Mouse (Mus musculus) v-Abl transformed pro-B cells (cell line): ENCODE data around the gene Tollip.

ENCODE experiments used
- in situ Hi-C, 2 experiments: fragments of 400-800 bp; cut with MboI; formaldehyde crosslinking; loops; one replicate each; pipeline ENCODE4 v1.15.1; 2025; ENCODE audit not compliant: unreplicated experiment in 2 of 2

Gene Tollip

DNA sequence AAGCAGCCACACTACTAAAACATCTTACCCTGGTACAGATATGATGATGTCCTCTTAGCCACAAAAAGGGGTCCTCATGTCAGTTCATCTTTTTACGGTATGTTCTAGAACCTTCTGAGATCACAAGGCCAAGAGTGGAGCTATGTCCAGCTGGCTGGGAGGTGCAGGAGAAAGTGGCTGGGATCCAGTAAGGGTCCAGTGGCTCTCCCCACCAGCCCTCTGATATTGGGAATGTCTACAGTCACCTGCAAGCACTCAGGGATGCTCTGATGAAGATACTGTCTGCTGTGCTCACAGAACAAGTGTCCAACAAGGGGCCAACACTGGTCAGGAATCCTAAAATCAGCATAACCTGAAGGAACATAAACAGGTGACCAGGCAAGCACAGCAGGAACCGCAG, at the start of gene Tollip:
TSS of gene Tollip (minus strand) at position 101 of the 400 bp plus-strand sequence.
- in situ Hi-C loops: loop anchor here in 1 of 2 experiments (25.0 kb wide), 1 partner anchor 1919 kb away; no protein-coding TSS in a partner anchor

DNA sequence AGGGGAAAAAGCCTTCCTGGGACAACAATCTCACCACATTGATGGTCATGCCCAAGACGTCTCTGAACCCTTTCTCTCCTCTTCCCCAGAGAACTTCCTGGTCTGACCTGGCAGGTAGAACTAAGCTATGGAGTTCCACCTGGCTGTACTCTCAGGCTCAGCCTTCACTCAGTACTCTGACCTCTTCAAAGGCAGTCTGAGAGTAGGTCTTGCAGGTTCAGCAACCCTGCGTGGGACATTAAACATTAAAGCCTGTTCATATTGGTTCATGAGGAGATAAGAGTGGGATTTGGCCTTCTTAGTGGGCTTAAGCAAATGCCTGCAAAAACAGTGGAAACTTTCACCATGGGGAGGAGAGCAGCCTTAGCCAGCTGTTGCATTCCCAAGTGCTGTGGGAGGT, 48.0 kb upstream of the Tollip start:
- in situ Hi-C loops: no loop called here

DNA sequence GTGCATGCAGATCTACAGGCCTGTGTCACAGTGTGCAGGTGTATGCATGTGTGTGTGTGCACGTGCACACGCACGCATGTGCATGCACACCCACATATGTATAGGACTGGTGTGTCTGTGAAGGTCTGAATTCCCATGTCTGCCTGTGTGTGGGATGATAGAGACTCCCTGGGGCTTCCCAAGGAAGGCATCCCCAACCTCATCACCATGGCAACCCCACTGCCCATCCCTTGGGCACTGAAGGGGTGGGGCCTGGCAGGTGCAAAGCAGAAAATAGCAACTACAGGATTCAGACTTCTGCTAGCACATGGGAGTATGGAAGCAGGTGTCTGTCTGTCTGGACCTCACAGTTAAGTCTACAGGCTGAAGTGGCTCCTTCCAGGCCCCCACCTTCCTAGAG, 44.2 kb upstream of the Tollip start:
- in situ Hi-C loops: no loop called here

- in situ Hi-C loops: no loop called here
These were observed 43.2 kb upstream of the Tollip start for GRCm38 (mm10) chr7:141961491-141961890.

DNA sequence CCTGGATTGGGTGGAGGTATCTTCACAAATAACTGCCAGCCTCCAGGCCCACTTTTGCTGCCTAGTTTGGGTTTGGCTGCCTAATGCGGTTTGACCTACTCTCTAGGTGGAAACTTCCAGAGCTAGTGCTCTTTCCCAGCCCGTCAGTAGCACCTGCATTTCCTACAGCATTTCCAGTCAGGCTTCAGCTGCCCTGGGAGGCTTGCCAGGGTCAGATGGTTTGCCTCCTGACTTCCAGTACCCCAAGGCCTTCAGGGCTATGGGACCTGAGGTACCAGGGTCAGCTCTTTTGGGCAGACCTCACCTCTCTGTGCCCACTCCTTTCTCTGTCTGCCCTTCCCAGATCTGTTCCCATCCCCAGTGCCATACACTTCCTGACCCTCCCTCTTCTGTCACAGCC, 42.6 kb upstream of the Tollip start:
- in situ Hi-C loops: no loop called here

- in situ Hi-C loops: no loop called here
These were observed 40.8 kb upstream of the Tollip start for GRCm38 (mm10) chr7:141959133-141959532.

- in situ Hi-C loops: no loop called here
These were observed 39.9 kb upstream of the Tollip start for GRCm38 (mm10) chr7:141958211-141958610.

GRCm38 (mm10) chr7:141957524-141958051, 39.3 kb upstream of the Tollip start:
- in situ Hi-C loops: no loop called here

GRCm38 (mm10) chr7:141956174-141956566, 37.9 kb upstream of the Tollip start:
- in situ Hi-C loops: no loop called here

DNA sequence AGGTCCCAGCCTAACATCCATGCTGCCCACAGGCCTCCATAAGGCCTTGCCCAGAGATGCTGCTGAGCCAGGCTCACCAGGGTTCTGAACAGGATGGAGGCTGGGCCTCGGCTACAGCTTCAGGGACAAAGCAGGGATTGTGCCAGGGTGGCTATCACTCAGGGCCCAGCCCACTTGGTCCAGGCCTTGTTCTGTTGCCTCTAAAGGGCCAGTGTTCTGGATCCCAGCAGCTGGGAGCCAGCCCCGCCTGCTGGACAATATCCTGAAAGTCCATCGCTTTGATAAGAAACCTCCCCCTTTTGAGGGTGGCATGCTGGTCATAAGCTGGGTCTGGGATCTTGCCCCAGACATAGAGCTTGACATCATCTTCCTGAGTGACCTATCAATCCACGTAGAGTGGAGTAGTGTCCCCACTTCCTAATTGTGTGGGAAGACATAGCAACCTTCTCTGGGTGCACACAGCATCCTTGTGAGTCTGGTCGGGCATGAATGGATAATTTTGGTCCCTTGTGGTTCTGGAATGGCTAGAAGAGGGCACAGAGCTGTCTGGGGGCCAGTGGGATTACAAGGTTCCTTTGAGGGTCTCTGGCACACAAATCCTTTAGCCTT, 37.4 kb upstream of the Tollip start:
- in situ Hi-C loops: no loop called here

- in situ Hi-C loops: no loop called here
These were observed 35.3 kb upstream of the Tollip start for GRCm38 (mm10) chr7:141953616-141954015.

- in situ Hi-C loops: no loop called here
These were observed 34.6 kb upstream of the Tollip start for GRCm38 (mm10) chr7:141952920-141953319.

GRCm38 (mm10) chr7:141951821-141952220, 33.5 kb upstream of the Tollip start:
- in situ Hi-C loops: no loop called here

- in situ Hi-C loops: no loop called here
These were observed 32.1 kb upstream of the Tollip start for GRCm38 (mm10) chr7:141950104-141951013.

- in situ Hi-C loops: loop anchor here (25.0 kb wide), 1 partner anchor 187 kb away; no protein-coding TSS in a partner anchor
These were observed 31.4 kb upstream of the Tollip start for GRCm38 (mm10) chr7:141949799-141950103.

GRCm38 (mm10) chr7:141948906-141949798, 30.8 kb upstream of the Tollip start, which contains the start of gene Brsk2:
Brsk2 (plus strand) TSS chr7:141949751.
- in situ Hi-C loops: loop anchor here (25.0 kb wide), 1 partner anchor 187 kb away; no protein-coding TSS in a partner anchor

GRCm38 (mm10) chr7:141948045-141948444, 29.7 kb upstream of the Tollip start:
- in situ Hi-C loops: loop anchor here (25.0 kb wide), 1 partner anchor 186 kb away; no protein-coding TSS in a partner anchor

DNA sequence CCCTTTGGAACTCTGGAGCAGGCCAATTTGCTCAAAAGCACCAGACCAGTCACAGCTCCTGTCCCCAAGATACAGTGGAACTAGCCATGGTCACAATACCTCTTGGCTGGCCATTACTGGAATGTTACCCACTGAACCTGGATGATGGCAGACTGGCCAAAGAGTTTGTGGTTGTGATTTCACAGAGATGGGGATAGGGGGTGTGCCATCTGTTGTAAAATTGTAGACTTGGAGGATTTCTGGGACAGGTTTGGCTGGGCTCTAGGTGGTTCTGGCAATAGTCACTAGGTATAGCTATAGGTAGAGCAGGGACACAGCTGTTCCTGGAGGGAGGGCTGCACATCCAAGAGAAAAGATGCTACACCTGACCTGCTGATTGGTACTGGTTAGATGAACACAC, 29.2 kb upstream of the Tollip start:
- in situ Hi-C loops: loop anchor here (25.0 kb wide), 1 partner anchor 185 kb away; no protein-coding TSS in a partner anchor

DNA sequence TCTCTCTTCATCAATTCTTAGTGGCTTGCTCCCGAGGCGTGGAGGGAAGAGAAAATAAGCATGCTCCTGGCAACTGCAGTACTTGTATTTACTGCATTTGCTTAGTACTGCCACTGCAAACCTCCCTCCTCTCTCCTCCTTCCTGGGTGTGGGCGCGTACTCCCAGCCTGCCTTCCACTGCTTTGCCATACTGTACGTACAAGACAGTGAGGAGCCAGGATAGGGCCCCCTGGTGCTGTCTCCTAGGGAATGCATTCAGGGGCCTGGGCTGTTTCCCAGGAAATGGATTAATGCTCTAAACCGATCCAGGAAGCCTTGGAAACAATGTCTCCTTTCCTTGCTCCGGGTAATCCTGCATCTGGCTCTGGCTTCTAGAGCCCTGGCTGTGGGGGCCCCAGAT, 27.6 kb upstream of the Tollip start:
- in situ Hi-C loops: loop anchor here (25.0 kb wide), 1 partner anchor 184 kb away; no protein-coding TSS in a partner anchor

- in situ Hi-C loops: loop anchor here (25.0 kb wide), 1 partner anchor 181 kb away; no protein-coding TSS in a partner anchor
These were observed 25.1 kb upstream of the Tollip start for GRCm38 (mm10) chr7:141943444-141943843.
